Mouse (Mus musculus) brain, embryonic 14.5 days (tissue): ENCODE measurements around the gene Tmem221.

Experiments used
- CTCF ChIP-seq: fragments of 200-500 bp; IDR thresholded peaks from 2 replicates; pipeline ENCODE4 v1.5.1; 2012; ENCODE audit warnings: inconsistent platforms, mild to moderate bottlenecking, moderate library complexity, borderline replicate concordance; ENCODE audit not compliant: insufficient read depth, insufficient read length; ENCODE audit errors: extremely low read depth
- POLR2A ChIP-seq: fragments of 200-500 bp; IDR thresholded peaks from 2 replicates; pipeline ENCODE4 v1.6.1; 2012; ENCODE audit warnings: mild to moderate bottlenecking, inconsistent platforms, borderline replicate concordance; ENCODE audit not compliant: poor library complexity, insufficient read depth, insufficient read length, severe bottlenecking; ENCODE audit errors: extremely low read depth

- TF ChIP-seq POLR2A (no peak), CTCF (no peak)
Observed at GRCm38 (mm10) chr8:71505326-71505725, 53.3 kb downstream of the Tmem221 start.
